Mouse (Mus musculus): ENCODE measurements around the gene Hspa12a. TPM values are rescaled to one million over a fixed set of nuclear protein-coding genes. Genes with fewer than 3 reads are reported as not detected.
"Not testable (repeated sequence)": the region's sequence is repeated elsewhere in the genome, so short reads cannot be mapped to it uniquely, and the experiment has no call there.

The Hspa12a gene
- polyA plus RNA-seq, 1 experiment from 2014 or later: 0.33 TPM

- no peak overlapping the region for H3K4me2 ChIP-seq
- H3K4me1 ChIP-seq (replicated peaks): no peaks in the 10 kb centered on the region; the same call in 1 of the 2 replicates
- H3K27me3 ChIP-seq: no peaks in the 10 kb centered on the region
- no peak overlapping the region for H3K27ac ChIP-seq (replicated peaks)
- 49% methylated on average over 9 of the region's 9 CpGs for WGBS (ENCODE audit: insufficient replicate concordance)
- no peak for ATAC-seq (ENCODE audit: insufficient read depth)
- no peak overlapping the region for H3K4me3 ChIP-seq (replicated peaks)
- no peaks in the 10 kb centered on the region for H3K36me3 ChIP-seq (replicated peaks)
- no peak overlapping the region for H3K9ac ChIP-seq
- no peaks in the 10 kb centered on the region for H3K9me3 ChIP-seq (replicated peaks)
Observed at GRCm38 (mm10) chr19:58906685-58907084, 36.8 kb downstream of the Hspa12a start.

GRCm38 (mm10) chr19:58903899-58904327 is 39.5 kb downstream of the Hspa12a start:
- Histone ChIP-seq H3K9me3 (replicated peaks) (no peaks in the 10 kb centered on the region), H3K4me3 (replicated peaks) (no peak overlapping the region), H3K27me3 (no peaks in the 10 kb centered on the region), H3K4me1 (replicated peaks) (no peaks in the 10 kb centered on the region), H3K36me3 (replicated peaks) (no peaks in the 10 kb centered on the region), H3K4me2 (peak overlapping the region; percentile 36), H3K27ac (replicated peaks) (no peak overlapping the region), H3K9ac (no peak overlapping the region)
- ATAC-seq (ENCODE audit: insufficient read depth): no peak
- WGBS (ENCODE audit: insufficient replicate concordance): 1% methylated on average over 11 of the region's 11 CpGs

- no peaks in the 10 kb centered on the region for H3K9me3 ChIP-seq (replicated peaks)
- H3K9ac ChIP-seq: no peak overlapping the region
- no peak for ATAC-seq (ENCODE audit: insufficient read depth)
- H3K4me3 ChIP-seq (replicated peaks): no peak overlapping the region
- WGBS (ENCODE audit: insufficient replicate concordance): 40% methylated on average over 7 of the region's 7 CpGs
- no peaks in the 10 kb centered on the region for H3K4me1 ChIP-seq (replicated peaks)
- H3K36me3 ChIP-seq (replicated peaks): no peaks in the 10 kb centered on the region
- no peak overlapping the region for H3K27ac ChIP-seq (replicated peaks)
- peak overlapping the region; percentile 36; the same call in 1 of the 2 replicates for H3K4me2 ChIP-seq
- no peaks in the 10 kb centered on the region for H3K27me3 ChIP-seq
Observed at GRCm38 (mm10) chr19:58903079-58903898, 40.2 kb downstream of the Hspa12a start.

- ATAC-seq (ENCODE audit: insufficient read depth); H3K4me3 ChIP-seq (replicated peaks); H3K27ac ChIP-seq (replicated peaks); H3K4me2 ChIP-seq; H3K36me3 ChIP-seq (replicated peaks); H3K9me3 ChIP-seq (replicated peaks); H3K4me1 ChIP-seq (replicated peaks); H3K27me3 ChIP-seq; H3K9ac ChIP-seq: not testable (repeated sequence)
- 65% methylated on average over 10 of the region's 10 CpGs for WGBS (ENCODE audit: insufficient replicate concordance)
Observed at GRCm38 (mm10) chr19:58900471-58900870, 43.0 kb downstream of the Hspa12a start.

GRCm38 (mm10) chr19:58896216-58896615 is 47.2 kb downstream of the Hspa12a start:
- Histone ChIP-seq H3K27me3 (no peaks in the 10 kb centered on the region), H3K27ac (replicated peaks) (no peak overlapping the region), H3K4me3 (replicated peaks) (no peak overlapping the region), H3K9ac (no peak overlapping the region), H3K9me3 (replicated peaks) (no peaks in the 10 kb centered on the region), H3K36me3 (replicated peaks) (no peaks in the 10 kb centered on the region), H3K4me2 (no peak overlapping the region), H3K4me1 (replicated peaks) (no peaks in the 10 kb centered on the region)
- 71% methylated on average over 3 of the region's 3 CpGs for WGBS (ENCODE audit: insufficient replicate concordance)
- no peak for ATAC-seq (ENCODE audit: insufficient read depth)

GRCm38 (mm10) chr19:58889306-58890038 is 54.0 kb downstream of the Hspa12a start:
- Histone ChIP-seq H3K4me3 (replicated peaks) (no peak overlapping the region), H3K9me3 (replicated peaks) (no peaks in the 10 kb centered on the region), H3K36me3 (replicated peaks) (no peaks in the 10 kb centered on the region), H3K27me3 (no peaks in the 10 kb centered on the region), H3K4me1 (replicated peaks) (no peaks in the 10 kb centered on the region), H3K4me2 (no peak overlapping the region), H3K27ac (replicated peaks) (no peak overlapping the region), H3K9ac (no peak overlapping the region)
- no peak for ATAC-seq (ENCODE audit: insufficient read depth)
- WGBS (ENCODE audit: insufficient replicate concordance): 65% methylated on average over 8 of the region's 8 CpGs

GRCm38 (mm10) chr19:58886467-58886866 is 57.0 kb downstream of the Hspa12a start:
- H3K9me3 ChIP-seq (replicated peaks): no peaks in the 10 kb centered on the region
- no peak for ATAC-seq (ENCODE audit: insufficient read depth)
- WGBS (ENCODE audit: insufficient replicate concordance): 51% methylated on average over 7 of the region's 7 CpGs
- no peaks in the 10 kb centered on the region for H3K27me3 ChIP-seq
- no peaks in the 10 kb centered on the region for H3K4me1 ChIP-seq (replicated peaks)
- no peak overlapping the region for H3K9ac ChIP-seq
- no peak overlapping the region for H3K4me3 ChIP-seq (replicated peaks)
- no peak overlapping the region for H3K27ac ChIP-seq (replicated peaks)
- H3K4me2 ChIP-seq: no peak overlapping the region
- H3K36me3 ChIP-seq (replicated peaks): no peaks in the 10 kb centered on the region

- H3K27me3 ChIP-seq: no peaks in the 10 kb centered on the region
- H3K9ac ChIP-seq: no peak overlapping the region
- no peaks in the 10 kb centered on the region for H3K36me3 ChIP-seq (replicated peaks)
- ATAC-seq (ENCODE audit: insufficient read depth): no peak
- no peaks in the 10 kb centered on the region for H3K9me3 ChIP-seq (replicated peaks)
- H3K4me3 ChIP-seq (replicated peaks): no peak overlapping the region
- H3K4me1 ChIP-seq (replicated peaks): no peaks in the 10 kb centered on the region; the same call in 1 of the 2 replicates
- WGBS (ENCODE audit: insufficient replicate concordance): 58% methylated on average over 3 of the region's 3 CpGs
- no peak overlapping the region for H3K4me2 ChIP-seq
- no peak overlapping the region for H3K27ac ChIP-seq (replicated peaks)
Observed at GRCm38 (mm10) chr19:58883451-58883850, 60.0 kb downstream of the Hspa12a start.

GRCm38 (mm10) chr19:58882336-58882735 is 61.1 kb downstream of the Hspa12a start:
- 60% methylated on average over 4 of the region's 4 CpGs for WGBS (ENCODE audit: insufficient replicate concordance)
- Histone ChIP-seq H3K27me3 (no peaks in the 10 kb centered on the region), H3K27ac (replicated peaks) (no peak overlapping the region), H3K9me3 (replicated peaks) (no peaks in the 10 kb centered on the region), H3K4me3 (replicated peaks) (no peak overlapping the region), H3K4me2 (no peak overlapping the region), H3K4me1 (replicated peaks) (no peaks in the 10 kb centered on the region; the same call in 1 of the 2 replicates), H3K9ac (no peak overlapping the region), H3K36me3 (replicated peaks) (no peaks in the 10 kb centered on the region)
- ATAC-seq (ENCODE audit: insufficient read depth): no peak

- Histone ChIP-seq H3K27ac (replicated peaks) (no peak overlapping the region), H3K4me2 (no peak overlapping the region), H3K9me3 (replicated peaks) (no peaks in the 10 kb centered on the region), H3K27me3 (no peaks in the 10 kb centered on the region), H3K4me1 (replicated peaks) (no peaks in the 10 kb centered on the region; the same call in 1 of the 2 replicates), H3K4me3 (replicated peaks) (no peak overlapping the region), H3K36me3 (replicated peaks) (no peaks in the 10 kb centered on the region), H3K9ac (no peak overlapping the region)
- ATAC-seq (ENCODE audit: insufficient read depth): no peak
- 48% methylated on average over 7 of the region's 7 CpGs for WGBS (ENCODE audit: insufficient replicate concordance)
Observed at GRCm38 (mm10) chr19:58879330-58879957, 64.0 kb downstream of the Hspa12a start.

- no peaks in the 10 kb centered on the region for H3K9me3 ChIP-seq (replicated peaks)
- no peak overlapping the region for H3K27ac ChIP-seq (replicated peaks)
- WGBS (ENCODE audit: insufficient replicate concordance): 68% methylated on average over 2 of the region's 2 CpGs
- no peak for ATAC-seq (ENCODE audit: insufficient read depth)
- no peaks in the 10 kb centered on the region for H3K27me3 ChIP-seq
- no peak overlapping the region for H3K4me3 ChIP-seq (replicated peaks)
- no peaks in the 10 kb centered on the region; the same call in 1 of the 2 replicates for H3K4me1 ChIP-seq (replicated peaks)
- H3K4me2 ChIP-seq: no peak overlapping the region
- H3K9ac ChIP-seq: no peak overlapping the region
- H3K36me3 ChIP-seq (replicated peaks): no peaks in the 10 kb centered on the region
Observed at GRCm38 (mm10) chr19:58878560-58878959, 64.9 kb downstream of the Hspa12a start.

Data from liver, embryonic 15.5 days (tissue).